Mouse (Mus musculus) testis, adult 2 months (tissue): ENCODE results near the gene Gm4763. TPM values are rescaled to one million over a fixed set of nuclear protein-coding genes. Genes with fewer than 3 reads are reported as not detected.
"Not testable (repeated sequence)": the region's sequence is repeated elsewhere in the genome, so short reads cannot be mapped to it uniquely, and the experiment has no call there.

Experiments
- H3K27ac ChIP-seq: fragments of 200-500 bp; 2 replicates; pipeline ENCODE4 v1.5.1; 2012; ENCODE audit warnings: low read depth, low read length; ENCODE audit not compliant: control insufficient read depth, insufficient read depth
- H3K27me3 ChIP-seq: fragments of 200-500 bp; 2 replicates; pipeline ENCODE4 v1.6.1; 2012; ENCODE audit warnings: mild to moderate bottlenecking, low read length, moderate library complexity; ENCODE audit not compliant: control insufficient read depth, insufficient read depth
- H3K36me3 ChIP-seq: fragments of 200-500 bp; 2 replicates; pipeline ENCODE4 v1.6.1; 2012; ENCODE audit warnings: mild to moderate bottlenecking, low read length; ENCODE audit not compliant: control insufficient read depth, insufficient read depth
- H3K4me1 ChIP-seq: fragments of 200-500 bp; 2 replicates; pipeline ENCODE4 v1.6.1; 2012; ENCODE audit warnings: low read length; ENCODE audit not compliant: control insufficient read depth, insufficient read depth
- H3K4me3 ChIP-seq: fragments of 200-500 bp; 2 replicates; pipeline ENCODE4 v1.5.1; 2012; ENCODE audit warnings: low read depth, mild to moderate bottlenecking, low read length, moderate library complexity, mixed read lengths; ENCODE audit not compliant: control insufficient read depth
- CTCF ChIP-seq: fragments of 200-500 bp; IDR thresholded peaks from 2 replicates; pipeline ENCODE4 v1.5.1; 2012; ENCODE audit warnings: low read depth, mild to moderate bottlenecking, inconsistent platforms, low read length, moderate library complexity; ENCODE audit not compliant: control insufficient read depth, insufficient read depth, insufficient replicate concordance
- POLR2A ChIP-seq: fragments of 200-500 bp; IDR thresholded peaks from 2 replicates; pipeline ENCODE4 v1.6.1; 2012; ENCODE audit warnings: low read depth, mild to moderate bottlenecking, inconsistent platforms, low read length, moderate library complexity; ENCODE audit not compliant: control insufficient read depth
- polyA plus RNA-seq: library from polyadenylated mRNA; depleted of rRNA; stranded (reverse); fragments of >200 nt; gene quantifications from 2 replicates; pipeline ENCODE4 v1.2.3, GENCODE M21; 2012; rRNA removed

The Gm4763 gene
- polyA plus RNA-seq, 1 experiment = 81.2 TPM

DNA sequence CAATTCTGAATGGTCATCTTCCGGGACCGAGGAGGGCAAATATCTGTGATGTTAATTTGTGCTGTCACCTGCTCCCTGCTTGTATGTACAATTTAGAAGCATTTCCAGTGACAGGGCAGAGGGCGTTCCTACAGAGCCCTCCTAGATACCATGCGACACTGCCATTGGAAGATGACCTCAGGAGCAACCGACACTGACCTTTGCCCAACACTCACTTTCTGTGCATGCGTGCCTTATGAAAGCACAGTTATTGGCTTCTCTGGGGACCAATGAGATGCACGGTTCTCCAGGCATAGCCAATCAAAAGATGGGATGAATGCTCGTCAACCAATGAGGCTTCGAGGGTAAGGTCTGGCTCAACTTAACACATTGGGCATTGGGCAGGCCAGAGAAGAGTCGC, 39.2 kb downstream of the Gm4763 start:
- TF ChIP-seq POLR2A = peak; percentile 58; the same call in 1 of the 2 replicates
- not testable (repeated sequence) for H3K36me3 ChIP-seq, H3K27me3 ChIP-seq, H3K4me1 ChIP-seq
- Histone ChIP-seq H3K27ac (peak overlapping the region; percentile 85), H3K4me3 (peak overlapping the region; percentile 71)

DNA sequence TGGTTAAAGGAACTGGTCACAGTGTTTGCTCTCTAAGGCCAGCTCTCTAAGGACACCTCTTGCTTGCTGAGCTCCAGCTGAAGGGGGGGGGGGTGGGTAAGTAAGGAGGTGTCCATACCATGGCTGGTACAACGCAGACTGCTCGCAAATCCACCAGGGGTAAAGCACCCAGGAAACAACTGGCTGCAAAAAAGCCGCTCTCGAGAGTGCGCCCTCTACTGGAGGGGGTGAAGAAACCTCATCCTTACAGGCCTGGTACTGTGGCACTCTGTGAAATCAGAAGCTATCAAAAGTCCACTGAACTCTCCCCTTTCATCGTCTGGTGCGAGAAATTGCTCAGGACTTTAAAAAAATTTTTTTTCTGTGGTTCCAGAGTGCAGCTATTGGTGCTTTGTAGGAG, 42.6 kb downstream of the Gm4763 start:
- H3K4me1 ChIP-seq, H3K4me3 ChIP-seq, H3K36me3 ChIP-seq, H3K27ac ChIP-seq, H3K27me3 ChIP-seq: not testable (repeated sequence)

DNA sequence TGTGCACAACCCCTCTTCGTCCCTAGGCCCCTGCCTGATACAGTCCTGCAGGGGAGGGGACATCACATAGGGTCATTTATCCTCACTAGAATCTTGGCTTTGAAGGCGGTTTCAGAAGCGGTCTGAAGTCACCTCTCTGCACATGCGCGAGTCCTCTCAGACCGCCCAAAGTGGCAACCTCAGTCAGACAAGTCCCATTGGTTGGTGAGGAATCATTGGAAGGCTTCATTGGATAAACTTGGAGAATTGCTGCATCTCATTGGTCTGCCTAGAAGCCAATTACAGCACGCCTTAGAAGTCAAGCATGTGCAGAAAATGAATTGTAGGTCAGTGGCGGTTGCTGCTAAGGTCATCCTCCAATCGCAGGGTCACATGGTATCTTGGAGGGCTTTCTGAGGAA, 50.1 kb downstream of the Gm4763 start, which contains the start of gene Tex101:
Gene Tex101 (minus strand): TSS at position 101 of the 400 bp plus-strand sequence.
- Histone ChIP-seq H3K4me1 (peaks cover 7% of the 10 kb centered on the region; the same call in 1 of the 2 replicates), H3K4me3 (peak within 1 kb of the TSS; percentile 64), H3K27me3 (no peaks in the 10 kb centered on the region), H3K27ac (peak within 1 kb of the TSS; percentile 81), H3K36me3 (no peaks in the 10 kb centered on the region)
- no peak for TF ChIP-seq CTCF
- no peak; the same call in 1 of the 2 replicates for TF ChIP-seq POLR2A

DNA sequence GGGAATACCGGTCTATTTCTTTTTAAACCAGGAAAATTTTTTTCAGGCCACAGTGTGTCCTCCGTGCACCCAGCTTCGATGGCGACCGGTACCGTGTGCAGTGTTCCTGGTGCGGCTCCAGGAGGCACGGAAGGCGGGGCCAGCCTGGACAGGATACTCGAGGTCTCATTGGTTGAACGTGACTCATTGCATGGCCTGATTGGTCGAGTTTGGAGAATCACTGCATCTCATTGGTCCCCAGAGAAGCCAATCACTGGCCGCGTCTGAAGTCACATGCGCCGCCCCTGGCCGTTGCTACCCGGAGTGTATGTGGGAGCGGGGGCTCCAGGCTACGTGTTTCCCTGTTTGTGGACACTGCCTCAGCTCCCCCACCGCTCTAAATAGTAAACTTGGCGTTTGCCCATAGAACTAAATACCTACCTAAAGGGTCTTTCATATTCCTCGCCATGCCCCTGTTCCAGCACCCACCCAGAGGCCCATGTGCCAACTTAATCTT, 54.7 kb downstream of the Gm4763 start:
- Histone ChIP-seq H3K27ac (peak overlapping the region; percentile 99), H3K4me1 (peaks cover 4% of the 10 kb centered on the region; the same call in 1 of the 2 replicates), H3K36me3 (peaks cover 6% of the 10 kb centered on the region), H3K27me3 (no peaks in the 10 kb centered on the region), H3K4me3 (peak overlapping the region; percentile 94)
- TF ChIP-seq POLR2A (peak; percentile 97), CTCF (no peak)

Other genes starting within 250 kb of the Gm4763 start
- gene Cadm4, start 244.9 kb downstream of the Gm4763 start, polyA plus RNA-seq = 1.8 and 2.5 TPM in 2 replicates
- 16.8 and 20.3 TPM in 2 replicates for gene Zfp428, start 219.9 kb downstream of the Gm4763 start, polyA plus RNA-seq
- gene AC161166.1, start 214.5 kb downstream of the Gm4763 start, polyA plus RNA-seq = 144 and 154 TPM in 2 replicates
- gene Irgq, start 196.2 kb downstream of the Gm4763 start, polyA plus RNA-seq = 2.2 and 2.4 TPM in 2 replicates
- 18.3 and 20.2 TPM in 2 replicates for gene Pinlyp, start 180.8 kb downstream of the Gm4763 start, polyA plus RNA-seq
- gene Xrcc1, start 180.6 kb downstream of the Gm4763 start, polyA plus RNA-seq = 69.4 and 79.8 TPM in 2 replicates
- gene Ethe1, start 139.4 kb downstream of the Gm4763 start, polyA plus RNA-seq = 1.3 and 1.5 TPM in 2 replicates
- gene Zfp575, start 139.3 kb downstream of the Gm4763 start, polyA plus RNA-seq = 0.04 and 0.06 TPM in 2 replicates
- 0.52 and 0.85 TPM in 2 replicates for gene Phldb3, start 116.1 kb downstream of the Gm4763 start, polyA plus RNA-seq
- 0.06 and 0.16 TPM in 2 replicates for gene Lypd3, start 90.4 kb downstream of the Gm4763 start, polyA plus RNA-seq
- 418 and 545 TPM in 2 replicates for gene Tex101, start 50.2 kb downstream of the Gm4763 start, polyA plus RNA-seq
- gene BC049730, start 17.7 kb downstream of the Gm4763 start, polyA plus RNA-seq = 97.9 and 114 TPM in 2 replicates
- gene Cd177, start 33.4 kb upstream of the Gm4763 start, polyA plus RNA-seq = 0.65 and 0.87 TPM in 2 replicates
- gene Ceacam10, start 50.3 kb upstream of the Gm4763 start, polyA plus RNA-seq = 0.38 and 63.4 TPM in 2 replicates
- 13.6 and 13.8 TPM in 2 replicates for gene Gm9844, start 135.3 kb upstream of the Gm4763 start, polyA plus RNA-seq
- gene Lypd4, start 143.0 kb upstream of the Gm4763 start, polyA plus RNA-seq = 909 and 952 TPM in 2 replicates
- gene Dmrtc2, start 143.1 kb upstream of the Gm4763 start, polyA plus RNA-seq = 129 and 134 TPM in 2 replicates
- 122 and 150 TPM in 2 replicates for gene Rps19, start 157.5 kb upstream of the Gm4763 start, polyA plus RNA-seq
- 0.15 and 0.16 TPM in 2 replicates for gene Cd79a, start 170.5 kb upstream of the Gm4763 start, polyA plus RNA-seq
- gene Arhgef1, start 176.0 kb upstream of the Gm4763 start, polyA plus RNA-seq = 39.6 and 40.8 TPM in 2 replicates
- 1.3 and 1.6 TPM in 2 replicates for gene Gm4881, start 217.6 kb upstream of the Gm4763 start, polyA plus RNA-seq
- 377 and 423 TPM in 2 replicates for gene Rabac1, start 245.8 kb upstream of the Gm4763 start, polyA plus RNA-seq